Mouse (Mus musculus): ENCODE measurements around the gene Igfbp5. TPM values are rescaled to one million over a fixed set of nuclear protein-coding genes. Genes with fewer than 3 reads are reported as not detected.

Gene Igfbp5
- polyA plus RNA-seq, 1 experiment from 2014 or later, result 108 TPM

GRCm38 (mm10) chr1:72832715-72833153 lies 42.0 kb downstream of the Igfbp5 start:
- no peaks in the 10 kb centered on the region for H3K9me3 ChIP-seq
- H3K4me3 ChIP-seq, result no peak overlapping the region
- no peak overlapping the region for H3K9ac ChIP-seq
- H3K27ac ChIP-seq, result no peak overlapping the region
- H3K4me1 ChIP-seq, result peaks cover 26% of the 10 kb centered on the region
- H3K27me3 ChIP-seq, result no peaks in the 10 kb centered on the region
- no peak overlapping the region for H3K4me2 ChIP-seq
- no peak for ATAC-seq (ENCODE audit: insufficient number of reproducible peaks, low FRiP score, low TSS enrichment, low read depth)
- peaks cover 4% of the 10 kb centered on the region; the same call in 1 of the 2 replicates for H3K36me3 ChIP-seq
- 36% methylated on average over 3 of the region's 3 CpGs for WGBS

DNA sequence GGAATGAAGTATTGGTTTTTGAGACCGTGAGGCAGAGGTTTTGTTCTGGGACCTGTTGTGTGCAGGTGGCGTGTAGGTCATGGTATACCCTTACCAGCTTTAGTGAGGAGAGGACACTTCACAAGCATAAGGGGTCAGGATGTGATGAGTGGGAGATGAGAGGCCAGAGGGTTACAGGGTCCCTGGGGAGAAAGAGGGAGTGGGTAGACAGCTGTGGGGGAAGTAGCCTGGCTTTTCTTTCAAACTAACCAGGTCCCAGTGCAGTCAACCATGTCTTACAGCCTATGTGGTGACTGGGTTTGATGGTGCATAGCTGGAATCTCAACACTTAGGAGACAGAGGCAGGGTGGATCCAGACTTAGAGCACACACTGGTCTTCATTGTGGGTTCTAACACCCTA lies 44.2 kb downstream of the Igfbp5 start:
- Histone ChIP-seq H3K36me3 (no peaks in the 10 kb centered on the region; the same call in 1 of the 2 replicates), H3K9me3 (no peaks in the 10 kb centered on the region), H3K4me1 (peaks cover 46% of the 10 kb centered on the region), H3K27ac (no peak overlapping the region), H3K9ac (no peak overlapping the region), H3K27me3 (no peaks in the 10 kb centered on the region), H3K4me3 (no peak overlapping the region), H3K4me2 (no peak overlapping the region)
- WGBS, result 86% methylated on average over 2 of the region's 2 CpGs
- no peak for ATAC-seq (ENCODE audit: insufficient number of reproducible peaks, low FRiP score, low TSS enrichment, low read depth)

- no peak overlapping the region for H3K4me2 ChIP-seq
- H3K9ac ChIP-seq, result no peak overlapping the region
- H3K4me1 ChIP-seq, result peaks cover 61% of the 10 kb centered on the region
- H3K4me3 ChIP-seq, result no peak overlapping the region
- no peak overlapping the region for H3K27ac ChIP-seq
- no peaks in the 10 kb centered on the region; the same call in 1 of the 2 replicates for H3K36me3 ChIP-seq
- H3K27me3 ChIP-seq, result no peaks in the 10 kb centered on the region
- 93% methylated on average over 5 of the region's 5 CpGs for WGBS
- no peaks in the 10 kb centered on the region for H3K9me3 ChIP-seq
- no peak for ATAC-seq (ENCODE audit: insufficient number of reproducible peaks, low FRiP score, low TSS enrichment, low read depth)
These were observed 45.8 kb downstream of the Igfbp5 start for GRCm38 (mm10) chr1:72828843-72829242.

- ATAC-seq (ENCODE audit: insufficient number of reproducible peaks, low FRiP score, low TSS enrichment, low read depth), result no peak
- Histone ChIP-seq H3K27me3 (no peaks in the 10 kb centered on the region), H3K36me3 (no peaks in the 10 kb centered on the region; the same call in 1 of the 2 replicates), H3K27ac (0 out of 2 replicates have a peak overlapping the region, but pooled peaks have one; percentile 3), H3K4me3 (peak overlapping the region; percentile 61; the same call in 1 of the 2 replicates), H3K9ac (no peak overlapping the region), H3K4me2 (peak overlapping the region; percentile 97), H3K4me1 (peaks cover 52% of the 10 kb centered on the region), H3K9me3 (no peaks in the 10 kb centered on the region)
- 19% methylated on average over 12 of the region's 12 CpGs for WGBS
These were observed 47.0 kb downstream of the Igfbp5 start for GRCm38 (mm10) chr1:72827411-72828315.

GRCm38 (mm10) chr1:72826931-72827330 lies 47.8 kb downstream of the Igfbp5 start:
- Histone ChIP-seq H3K9ac (peak overlapping the region; percentile 31; the same call in 1 of the 2 replicates), H3K9me3 (no peaks in the 10 kb centered on the region), H3K27ac (0 out of 2 replicates have a peak overlapping the region, but pooled peaks have one; percentile 3), H3K36me3 (no peaks in the 10 kb centered on the region; the same call in 1 of the 2 replicates), H3K4me3 (peak overlapping the region; percentile 61), H3K4me2 (peak overlapping the region; percentile 97), H3K4me1 (peaks cover 48% of the 10 kb centered on the region), H3K27me3 (no peaks in the 10 kb centered on the region)
- 11% methylated on average over 7 of the region's 7 CpGs for WGBS
- no peak for ATAC-seq (ENCODE audit: insufficient number of reproducible peaks, low FRiP score, low TSS enrichment, low read depth)

DNA sequence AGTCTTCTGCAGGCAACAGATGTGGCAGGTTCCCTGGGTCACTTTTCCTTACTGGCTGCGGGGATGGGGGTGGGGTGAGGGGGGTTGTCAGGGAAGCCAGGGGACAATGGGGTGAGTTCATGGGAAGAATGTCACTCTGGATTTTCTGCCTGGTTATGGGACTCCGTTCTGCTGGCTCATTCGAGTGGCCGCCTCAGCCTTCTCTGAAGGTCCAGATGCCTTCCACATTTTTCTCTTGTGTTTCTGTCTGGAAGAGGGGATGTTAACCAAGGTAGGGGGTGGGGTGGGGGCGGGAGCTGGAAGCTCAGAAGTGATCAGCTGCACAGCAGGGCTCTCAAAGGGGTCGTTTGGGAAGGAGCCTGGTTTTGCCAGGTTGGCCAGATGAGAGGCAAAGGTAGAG lies 48.2 kb downstream of the Igfbp5 start:
- peak overlapping the region; percentile 61 for H3K4me3 ChIP-seq
- H3K36me3 ChIP-seq, result no peaks in the 10 kb centered on the region; the same call in 1 of the 2 replicates
- no peaks in the 10 kb centered on the region for H3K27me3 ChIP-seq
- peak overlapping the region; percentile 31; the same call in 1 of the 2 replicates for H3K9ac ChIP-seq
- ATAC-seq (ENCODE audit: insufficient number of reproducible peaks, low FRiP score, low TSS enrichment, low read depth), result no peak
- peak overlapping the region; percentile 97 for H3K4me2 ChIP-seq
- peaks cover 48% of the 10 kb centered on the region for H3K4me1 ChIP-seq
- 11% methylated on average over 6 of the region's 6 CpGs for WGBS
- no peaks in the 10 kb centered on the region for H3K9me3 ChIP-seq
- peak overlapping the region; percentile 22; the same call in 1 of the 2 replicates for H3K27ac ChIP-seq

DNA sequence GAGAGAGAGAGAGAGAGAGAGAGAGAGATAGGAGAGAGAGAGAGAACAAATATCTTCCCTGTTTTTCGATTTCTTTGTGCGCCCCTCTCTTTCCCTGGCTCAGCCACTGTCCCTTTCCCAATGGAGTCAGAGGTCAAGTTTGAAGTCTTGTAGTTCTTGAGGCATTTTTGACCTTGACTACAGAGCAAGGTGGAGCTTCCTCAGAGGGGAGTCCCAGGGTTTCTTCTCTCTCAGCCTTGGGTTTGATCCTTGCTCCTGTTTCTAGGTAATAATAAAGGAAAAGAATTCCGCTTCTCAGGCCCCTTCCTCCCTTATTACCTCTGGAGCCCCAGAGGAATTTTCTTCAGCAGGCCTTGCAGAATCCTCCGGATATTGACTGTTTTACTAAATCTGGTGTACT lies 48.8 kb downstream of the Igfbp5 start:
- Histone ChIP-seq H3K4me2 (peak overlapping the region; percentile 97), H3K36me3 (no peaks in the 10 kb centered on the region; the same call in 1 of the 2 replicates), H3K4me3 (peak overlapping the region; percentile 61), H3K27ac (no peak overlapping the region), H3K4me1 (peaks cover 48% of the 10 kb centered on the region), H3K9me3 (no peaks in the 10 kb centered on the region), H3K9ac (peak overlapping the region; percentile 33), H3K27me3 (no peaks in the 10 kb centered on the region)
- ATAC-seq (ENCODE audit: insufficient number of reproducible peaks, low FRiP score, low TSS enrichment, low read depth), result no peak
- WGBS, result 18% methylated on average over 4 of the region's 4 CpGs

DNA sequence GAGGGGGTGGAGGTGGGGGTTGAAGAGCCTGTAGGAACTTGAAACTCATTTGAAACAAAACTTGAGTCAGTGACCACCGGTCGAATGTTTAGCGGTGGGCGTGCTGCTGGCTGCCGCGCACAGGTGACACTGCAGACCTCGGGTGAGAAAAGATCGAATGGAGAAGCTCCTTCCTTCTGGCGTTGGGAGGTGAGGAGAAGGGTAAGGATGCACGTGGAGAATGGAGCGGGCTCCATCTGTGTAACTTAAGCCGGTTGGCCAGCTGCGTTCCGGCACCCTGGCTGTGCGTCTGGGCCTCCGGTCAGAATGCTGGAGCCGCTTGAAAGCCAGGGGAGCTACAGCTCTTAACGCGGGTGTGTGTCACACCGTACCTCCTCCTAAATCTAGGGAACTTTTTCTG lies 49.4 kb downstream of the Igfbp5 start:
- Histone ChIP-seq H3K9me3 (no peaks in the 10 kb centered on the region), H3K9ac (peak overlapping the region; percentile 57), H3K27ac (0 out of 2 replicates have a peak overlapping the region, but pooled peaks have one; percentile 47), H3K27me3 (no peaks in the 10 kb centered on the region), H3K4me1 (peaks cover 48% of the 10 kb centered on the region), H3K4me3 (peak overlapping the region; percentile 61), H3K4me2 (peak overlapping the region; percentile 97), H3K36me3 (no peaks in the 10 kb centered on the region; the same call in 1 of the 2 replicates)
- 2% methylated on average over 20 of the region's 20 CpGs for WGBS
- ATAC-seq (ENCODE audit: insufficient number of reproducible peaks, low FRiP score, low TSS enrichment, low read depth), result no peak; the same call in 1 of the 2 replicates

DNA sequence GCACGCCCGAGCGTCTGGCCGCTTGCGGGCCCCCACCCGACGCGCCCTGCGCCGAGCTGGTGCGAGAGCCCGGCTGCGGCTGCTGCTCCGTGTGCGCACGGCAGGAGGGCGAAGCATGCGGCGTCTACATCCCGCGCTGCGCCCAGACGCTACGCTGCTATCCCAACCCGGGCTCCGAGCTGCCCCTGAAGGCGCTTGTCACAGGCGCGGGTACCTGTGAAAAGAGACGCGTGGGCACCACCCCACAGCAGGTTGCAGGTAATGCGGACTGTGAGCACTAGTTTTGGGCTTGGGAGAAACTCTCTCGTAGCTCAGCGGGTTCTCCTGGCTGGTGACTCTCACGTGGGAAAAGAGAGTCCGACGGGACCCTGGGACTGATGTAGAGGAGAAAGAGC lies 50.0 kb downstream of the Igfbp5 start:
- WGBS, result under 1% methylated on average over 37 of the region's 37 CpGs
- Histone ChIP-seq H3K4me1 (peaks cover 44% of the 10 kb centered on the region), H3K27ac (peak overlapping the region; percentile 47), H3K4me3 (peak overlapping the region; percentile 61), H3K36me3 (no peaks in the 10 kb centered on the region), H3K4me2 (peak overlapping the region; percentile 97), H3K9me3 (no peaks in the 10 kb centered on the region), H3K27me3 (no peaks in the 10 kb centered on the region), H3K9ac (peak overlapping the region; percentile 57)
- peak; percentile 42; the same call in 1 of the 2 replicates for ATAC-seq (ENCODE audit: insufficient number of reproducible peaks, low FRiP score, low TSS enrichment, low read depth)

- peak within 1 kb of the TSS; percentile 48 for H3K27ac ChIP-seq
- peaks cover 44% of the 10 kb centered on the region for H3K4me1 ChIP-seq
- H3K27me3 ChIP-seq, result no peaks in the 10 kb centered on the region
- H3K4me3 ChIP-seq, result peak within 1 kb of the TSS; percentile 61
- no peaks in the 10 kb centered on the region for H3K36me3 ChIP-seq
- H3K9ac ChIP-seq, result peak within 1 kb of the TSS; percentile 57
- H3K9me3 ChIP-seq, result no peaks in the 10 kb centered on the region
- 2% methylated on average over 44 of the region's 58 CpGs for WGBS
- ATAC-seq (ENCODE audit: insufficient number of reproducible peaks, low FRiP score, low TSS enrichment, low read depth), result peak; percentile 60; the same call in 1 of the 2 replicates
- peak within 1 kb of the TSS; percentile 97 for H3K4me2 ChIP-seq
These were observed 50.7 kb downstream of the Igfbp5 start, which contains the start of gene Igfbp2 for GRCm38 (mm10) chr1:72823751-72824706. Igfbp2 (plus strand) TSS chr1:72824503.

DNA sequence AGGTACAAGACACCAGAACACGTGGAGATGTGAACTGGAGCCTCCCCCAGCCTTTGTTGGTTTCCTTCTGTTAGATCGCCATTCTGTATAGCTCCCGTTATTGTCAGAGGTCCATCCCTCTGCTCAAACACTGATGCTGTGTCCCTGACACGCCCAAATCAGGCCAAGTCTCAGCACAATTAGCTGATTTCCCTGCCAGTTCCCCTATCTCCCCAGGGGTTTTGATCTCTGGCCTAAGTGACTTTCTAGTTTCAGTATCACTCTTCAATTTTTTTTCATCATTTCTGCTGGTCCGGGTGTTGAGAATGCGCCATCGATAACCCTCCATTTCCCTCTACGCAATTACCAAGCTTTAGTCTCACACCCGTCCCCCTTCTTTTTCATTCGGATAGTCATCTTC lies 51.8 kb downstream of the Igfbp5 start:
- WGBS, result 85% methylated on average over 10 of the region's 10 CpGs
- Histone ChIP-seq H3K9ac (no peak overlapping the region), H3K9me3 (no peaks in the 10 kb centered on the region), H3K4me3 (no peak overlapping the region), H3K36me3 (no peaks in the 10 kb centered on the region), H3K27ac (no peak overlapping the region), H3K27me3 (no peaks in the 10 kb centered on the region), H3K4me1 (peaks cover 40% of the 10 kb centered on the region), H3K4me2 (no peak overlapping the region)
- no peak for ATAC-seq (ENCODE audit: insufficient number of reproducible peaks, low FRiP score, low TSS enrichment, low read depth)

All from limb, embryonic 15.5 days (tissue).